Mouse (Mus musculus) heart, postnatal 10 days (tissue): ENCODE results near the gene Tnr. TPM values are rescaled to one million over a fixed set of nuclear protein-coding genes. Genes with fewer than 3 reads are reported as not detected.

Experiments
- DNase-seq, 2 experiments: peaks; one replicate each; pipeline ENCODE4 v3.0.0; 2021
- intact Hi-C: fragments of 180-260 bp; cut with DNase I; formaldehyde crosslinking; loops from one replicate; pipeline ENCODE4 v1.15.1; 2025
- total RNA-seq, 2 experiments: library from RNA; stranded (reverse); gene quantifications; 2 replicates each; pipeline ENCODE4 v1.2.3; 2021

Gene Tnr
- total RNA-seq, 2 experiments from 2014 or later, result 0.48 to 0.99 TPM

- intact Hi-C loops, result no loop called here
- DNase-seq, result no peak
Observed at GRCm38 (mm10) chr1:159561616-159562015, 38.0 kb downstream of the Tnr start.

- no peak for DNase-seq
- intact Hi-C loops, result no loop called here
Observed at GRCm38 (mm10) chr1:159565129-159565528, 41.6 kb downstream of the Tnr start.

- DNase-seq, result no peak
- intact Hi-C loops, result no loop called here
Observed at GRCm38 (mm10) chr1:159566046-159566445, 42.5 kb downstream of the Tnr start.

GRCm38 (mm10) chr1:159567171-159567570 lies 43.6 kb downstream of the Tnr start:
- DNase-seq, result no peak
- intact Hi-C loops, result no loop called here

GRCm38 (mm10) chr1:159570270-159570669 lies 46.7 kb downstream of the Tnr start:
- no peak for DNase-seq
- intact Hi-C loops, result no loop called here

- DNase-seq, result no peak
- intact Hi-C loops, result no loop called here
Observed at GRCm38 (mm10) chr1:159570831-159571230, 47.3 kb downstream of the Tnr start.

GRCm38 (mm10) chr1:159571951-159572350 lies 48.4 kb downstream of the Tnr start:
- no peak for DNase-seq
- intact Hi-C loops, result no loop called here

DNA sequence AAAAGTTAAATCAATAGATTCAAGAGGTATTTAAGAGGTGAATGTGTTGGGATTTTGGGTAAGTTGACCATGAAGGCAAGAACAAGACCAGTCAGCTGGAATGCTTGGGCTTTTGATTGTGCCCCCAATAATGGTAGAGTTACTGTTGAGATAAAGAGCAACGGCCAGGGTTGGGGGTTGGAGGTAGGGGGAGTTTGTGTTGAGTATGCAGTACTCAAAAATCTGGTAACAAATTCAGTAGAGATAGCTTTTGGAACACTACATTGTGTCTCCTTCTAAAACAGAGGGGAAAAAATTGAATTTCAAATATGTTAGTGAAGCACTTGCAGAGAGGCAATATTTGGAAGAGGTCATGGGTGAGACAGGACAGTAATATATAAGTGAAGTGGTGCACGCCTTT lies 49.5 kb downstream of the Tnr start:
- intact Hi-C loops, result no loop called here
- DNase-seq, result no peak

GRCm38 (mm10) chr1:159574661-159575060 lies 51.1 kb downstream of the Tnr start:
- intact Hi-C loops, result no loop called here
- no peak for DNase-seq

DNA sequence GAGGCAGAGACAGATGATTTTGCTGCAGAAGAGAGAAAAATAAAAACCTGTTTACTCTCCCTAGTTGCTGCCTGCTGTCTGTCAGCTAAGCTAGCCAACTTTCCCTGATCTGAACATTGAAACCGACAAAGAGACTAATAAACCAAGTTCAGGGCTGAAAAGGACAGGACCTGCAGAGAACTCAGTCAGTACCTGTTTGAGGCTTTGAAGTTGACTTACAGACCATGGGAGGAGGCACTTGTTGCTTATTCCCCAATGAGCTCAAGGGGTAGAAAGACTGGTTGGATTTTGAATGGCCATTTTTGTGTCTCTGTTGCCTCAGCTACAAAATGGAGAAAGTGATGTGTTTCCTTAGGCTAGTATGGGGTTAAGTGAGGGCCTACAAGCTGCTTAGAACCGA lies 52.7 kb downstream of the Tnr start:
- DNase-seq, result no peak
- intact Hi-C loops, result no loop called here

DNA sequence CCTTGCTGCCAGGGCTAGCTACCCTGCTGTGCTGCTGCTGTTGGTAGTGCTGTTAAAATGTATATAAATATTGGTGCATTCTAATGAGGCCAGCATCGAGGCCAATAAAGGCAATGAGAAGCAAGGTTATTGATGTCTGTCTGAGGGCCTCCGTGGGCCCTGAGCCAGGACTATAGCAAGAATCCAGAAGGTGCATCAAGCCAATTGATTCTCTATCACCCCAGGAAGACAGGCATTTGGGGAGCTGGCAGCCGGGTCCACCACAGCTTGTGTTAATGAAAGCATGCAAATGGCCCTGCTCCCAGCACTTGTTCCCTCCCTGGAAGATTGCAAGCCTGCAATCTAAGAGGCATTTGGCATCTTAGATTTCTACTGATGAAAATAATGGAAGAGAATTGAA lies 54.8 kb downstream of the Tnr start:
- intact Hi-C loops, result no loop called here
- no peak for DNase-seq

- intact Hi-C loops, result no loop called here
Observed at GRCm38 (mm10) chr1:159580335-159580921, 56.9 kb downstream of the Tnr start.

GRCm38 (mm10) chr1:159583877-159584276 lies 60.3 kb downstream of the Tnr start:
- intact Hi-C loops, result no loop called here
- DNase-seq, result no peak

More at GRCm38 (mm10) chr1:159580335-159580921, 56.9 kb downstream of the Tnr start:
- DNase-seq, result no peak

- DNase-seq, result no peak
- intact Hi-C loops, result no loop called here
Observed at GRCm38 (mm10) chr1:159588741-159589140, 65.2 kb downstream of the Tnr start.

DNA sequence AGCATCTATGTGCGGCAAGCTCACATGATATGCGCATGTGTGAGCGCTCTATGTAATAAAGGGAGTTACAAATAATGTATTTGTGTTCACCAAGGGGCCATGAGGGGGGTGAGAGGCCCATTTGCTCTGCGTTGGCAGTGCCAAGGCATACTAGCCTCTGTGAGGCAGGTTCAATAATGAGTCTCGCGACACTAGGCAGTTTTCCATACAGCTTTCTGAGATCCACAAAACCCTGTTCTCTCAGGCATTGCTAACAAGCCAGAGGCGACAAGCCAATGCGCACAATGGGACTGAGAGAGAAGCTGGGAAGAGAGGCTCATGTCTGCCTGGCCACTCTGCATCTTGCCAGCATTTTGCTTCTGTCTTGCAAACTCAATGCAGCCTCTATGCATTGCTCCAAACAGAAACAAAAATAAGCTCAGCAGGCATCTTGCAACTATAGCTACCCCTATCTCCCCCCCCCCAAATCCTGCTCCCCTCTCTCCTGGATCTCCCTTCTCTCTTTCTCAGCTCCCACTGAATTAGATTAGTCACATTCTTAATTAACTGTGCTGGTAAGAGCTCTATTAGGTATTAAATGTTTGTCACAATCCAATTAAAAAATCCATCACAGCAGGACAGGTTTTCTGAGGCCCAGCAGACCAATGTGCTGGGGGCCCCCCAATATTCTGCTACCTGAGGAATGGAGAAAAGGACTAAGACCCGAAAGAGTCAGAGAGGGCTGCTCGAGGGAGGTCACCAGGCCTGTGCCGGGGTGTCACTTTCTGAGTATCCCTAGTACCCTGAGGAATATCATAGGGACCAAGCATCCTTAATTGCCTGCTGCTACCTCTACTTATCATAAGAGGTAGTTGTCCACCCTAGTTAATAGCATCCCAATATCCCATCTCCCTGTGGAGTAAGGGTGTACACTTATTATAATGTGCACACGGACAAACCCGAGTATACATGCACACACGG lies 70.8 kb downstream of the Tnr start:
- no peak for DNase-seq
- intact Hi-C loops, result no loop called here

- no peak for DNase-seq
Observed at GRCm38 (mm10) chr1:159595729-159596128, 72.2 kb downstream of the Tnr start.

GRCm38 (mm10) chr1:159596640-159597039 lies 73.1 kb downstream of the Tnr start:
- intact Hi-C loops, result no loop called here
- no peak for DNase-seq

More at GRCm38 (mm10) chr1:159595729-159596128, 72.2 kb downstream of the Tnr start:
- intact Hi-C loops, result no loop called here

DNA sequence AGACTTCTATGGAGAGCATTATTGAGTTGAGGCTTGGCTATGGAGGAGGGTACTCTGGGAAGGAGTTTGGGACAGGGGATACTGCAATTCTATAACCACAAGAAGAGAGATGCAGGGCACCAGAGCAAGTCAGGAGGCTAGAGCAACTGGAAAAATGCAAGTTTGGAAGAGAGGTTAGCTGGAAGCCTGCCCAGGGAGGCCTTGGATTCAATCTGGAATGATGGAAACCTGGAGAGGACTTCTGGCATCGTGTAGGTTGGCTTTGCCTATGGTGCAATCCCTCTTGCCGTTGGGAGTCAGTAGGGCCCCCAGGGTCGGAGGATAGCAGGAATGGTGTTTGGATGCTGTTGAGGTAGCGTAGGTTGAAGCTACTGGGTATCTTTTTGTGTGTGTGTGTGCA lies 90.0 kb downstream of the Tnr start:
- intact Hi-C loops, result no loop called here
- DNase-seq, result no peak

GRCm38 (mm10) chr1:159614062-159614601 lies 90.6 kb downstream of the Tnr start:
- intact Hi-C loops, result no loop called here
- no peak for DNase-seq

DNA sequence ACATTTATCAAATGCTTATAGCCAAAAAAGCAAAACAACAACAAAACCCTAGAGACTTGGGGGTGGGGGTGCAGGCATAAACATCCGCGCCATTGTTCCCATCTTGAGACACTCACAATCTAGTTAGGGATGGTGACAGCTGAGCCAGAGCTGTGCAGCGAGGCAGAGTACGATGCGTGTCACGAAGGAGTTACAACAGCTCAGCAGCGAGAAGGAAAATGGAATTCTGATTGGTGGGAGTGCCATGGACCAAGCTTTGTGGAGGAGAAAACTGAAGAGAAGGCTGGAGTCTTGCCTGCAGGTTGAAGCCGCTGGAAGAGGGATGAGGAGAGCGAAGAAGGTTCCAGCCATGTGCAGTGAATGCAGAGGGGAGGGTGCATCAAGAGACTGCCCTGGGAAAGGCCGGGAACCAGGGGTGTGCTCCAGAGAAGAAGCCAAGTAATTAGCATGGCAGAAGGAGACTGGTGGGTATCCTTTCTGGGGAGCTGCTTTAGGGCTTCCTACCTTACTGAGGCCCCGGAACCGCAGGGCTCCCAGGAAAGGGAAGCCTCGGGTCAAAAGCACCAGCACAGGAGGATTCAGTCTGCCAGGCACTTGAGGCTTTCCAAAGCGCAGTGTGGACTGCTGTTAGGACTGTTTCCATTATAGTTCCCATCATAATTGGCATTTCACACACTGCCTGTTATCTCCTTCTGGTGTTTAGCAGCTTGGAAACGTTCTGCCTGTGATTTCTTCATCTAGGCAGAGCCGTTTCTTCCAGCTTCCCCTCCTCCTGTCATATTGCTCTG lies 91.3 kb downstream of the Tnr start:
- intact Hi-C loops, result no loop called here
- no peak for DNase-seq

- intact Hi-C loops, result no loop called here
- DNase-seq, result no peak
Observed at GRCm38 (mm10) chr1:159615686-159616085, 92.1 kb downstream of the Tnr start.
